Mouse (Mus musculus): ENCODE measurements around the gene Ndufaf1. TPM values are rescaled to one million over a fixed set of nuclear protein-coding genes. Genes with fewer than 3 reads are reported as not detected.
"Not testable (repeated sequence)": the region's sequence is repeated elsewhere in the genome, so short reads cannot be mapped to it uniquely, and the experiment has no call there.

Gene Ndufaf1
- 10 to 100 TPM; 24.7 to 29.0 TPM for total RNA-seq (2021)

DNA sequence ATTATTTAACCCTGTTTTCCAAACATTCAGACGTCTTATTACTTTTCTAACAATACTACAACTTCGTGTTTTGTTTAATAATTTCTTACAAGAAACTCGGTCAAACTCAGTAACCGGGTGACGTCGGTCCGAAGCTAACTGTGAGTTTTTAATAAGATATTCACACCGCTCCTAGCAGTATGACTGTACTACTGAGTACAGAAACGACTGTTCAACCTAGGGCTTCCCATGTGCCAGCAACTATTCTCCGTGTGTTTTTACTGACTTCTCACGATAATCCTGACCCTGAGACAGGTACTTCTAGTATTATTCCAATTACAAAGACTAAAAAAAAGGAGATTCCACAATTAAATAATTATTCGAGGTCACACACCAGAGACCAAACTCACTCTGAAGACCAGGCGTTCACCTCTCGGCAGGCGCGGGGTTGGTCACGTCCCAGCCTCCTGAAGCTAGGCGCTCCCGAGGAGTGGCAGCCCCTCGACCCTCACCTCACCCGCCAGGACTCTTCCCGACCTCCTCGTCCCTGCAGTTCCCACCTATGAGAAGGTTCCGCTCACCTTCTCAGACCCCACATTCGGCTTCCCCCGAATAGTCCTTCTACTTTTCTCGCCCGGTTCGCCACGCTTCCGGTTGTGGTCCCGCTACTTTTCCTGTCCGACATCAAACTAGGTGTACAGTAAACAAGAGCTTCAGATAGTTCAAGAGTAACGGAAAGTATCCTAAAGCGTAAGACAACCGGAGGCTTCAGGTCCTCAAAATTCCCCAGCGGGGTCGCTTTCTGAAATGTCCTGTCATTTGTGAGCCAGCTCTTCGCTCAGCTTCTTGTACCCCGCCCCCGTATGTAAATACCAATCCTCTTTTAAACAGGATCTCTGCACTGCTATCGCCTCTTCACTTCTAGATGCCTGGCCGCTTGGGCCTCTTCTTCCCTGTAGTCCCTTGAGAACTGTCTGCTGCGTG, at the start of gene Ndufaf1:
TSS of gene Ndufaf1 (minus strand) at position 608 of the 963 bp plus-strand sequence.
- intact Hi-C loops (cut with DNase I): no loop called here
- DNase-seq (ENCODE audit: extremely low spot score in 1 of 2, low spot score in 2 of 2): peak; percentile 83 to 84

- intact Hi-C loops (cut with DNase I): no loop called here
Observed at GRCm38 (mm10) chr2:119710011-119710410, 47.4 kb upstream of the Ndufaf1 start.

GRCm38 (mm10) chr2:119707676-119708075, 45.0 kb upstream of the Ndufaf1 start:
- intact Hi-C loops (cut with DNase I): no loop called here
- no peak for DNase-seq (ENCODE audit: extremely low spot score in 1 of 2, low spot score in 2 of 2)

More at GRCm38 (mm10) chr2:119710011-119710410, 47.4 kb upstream of the Ndufaf1 start:
- no peak for DNase-seq (ENCODE audit: extremely low spot score in 1 of 2, low spot score in 2 of 2)

DNA sequence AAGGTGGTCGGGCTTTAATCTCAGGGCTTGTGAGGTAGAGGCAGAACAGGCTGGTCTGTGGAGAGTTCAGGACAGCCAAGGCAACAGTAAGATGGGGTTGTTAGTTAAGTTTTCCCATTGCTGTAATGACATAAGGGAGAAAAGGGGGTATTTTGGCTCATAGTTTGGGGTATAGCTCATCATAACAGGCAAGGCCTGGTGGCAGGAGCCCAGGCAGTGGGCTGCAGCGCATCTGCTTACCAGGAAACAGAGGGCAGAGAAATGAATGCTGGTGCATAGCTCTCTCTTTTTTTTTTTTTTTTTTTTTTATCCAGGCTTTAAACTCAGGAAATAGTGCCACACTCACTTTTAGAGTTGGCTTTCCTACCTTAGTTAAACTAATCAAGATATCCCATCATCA, 40.5 kb upstream of the Ndufaf1 start:
- DNase-seq (ENCODE audit: extremely low spot score in 1 of 2, low spot score in 2 of 2): no peak
- intact Hi-C loops (cut with DNase I): no loop called here

- DNase-seq (ENCODE audit: extremely low spot score in 1 of 2, low spot score in 2 of 2): no peak
- intact Hi-C loops (cut with DNase I): no loop called here
Observed at GRCm38 (mm10) chr2:119699962-119700361, 37.3 kb upstream of the Ndufaf1 start.

DNA sequence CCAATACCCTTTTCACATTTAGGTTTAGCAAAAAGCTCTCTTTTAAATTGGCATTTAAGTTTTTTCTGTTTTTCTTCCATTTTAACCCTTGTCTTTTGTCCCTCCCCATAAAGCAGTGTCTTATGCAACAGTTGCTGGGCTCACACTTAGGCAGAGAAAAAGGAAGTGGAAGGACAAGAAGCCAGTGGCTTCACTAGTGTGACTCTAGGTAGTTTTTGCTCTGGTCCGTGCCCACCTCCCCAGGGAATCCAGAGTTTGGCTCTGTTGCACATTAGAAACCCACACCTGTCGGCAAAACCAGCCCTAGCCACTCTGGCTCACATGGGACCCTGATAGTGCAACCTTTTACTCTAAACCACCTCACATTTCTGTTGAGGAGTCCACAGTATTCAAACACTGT, 35.8 kb upstream of the Ndufaf1 start:
- intact Hi-C loops (cut with DNase I): no loop called here
- no peak for DNase-seq (ENCODE audit: extremely low spot score in 1 of 2, low spot score in 2 of 2)

DNA sequence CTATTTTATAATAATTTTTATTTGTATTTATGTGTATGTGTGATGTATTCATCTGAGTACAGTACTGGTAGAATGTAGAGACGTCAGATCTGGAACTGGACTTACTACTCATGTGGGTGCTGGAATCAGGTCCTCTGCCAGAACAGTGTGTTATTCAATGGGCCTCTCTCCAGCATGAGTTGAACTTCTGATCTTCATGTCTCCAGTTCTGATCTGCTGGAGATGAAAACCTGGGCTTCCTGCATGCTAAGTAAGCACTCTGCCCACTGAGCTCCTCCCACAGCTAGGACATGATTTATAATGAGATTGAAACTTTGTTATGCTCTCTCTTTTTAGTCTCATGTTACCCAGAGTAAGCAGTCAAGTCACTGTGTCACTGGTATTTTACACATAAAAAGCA, 33.5 kb upstream of the Ndufaf1 start:
- no peak for DNase-seq (ENCODE audit: extremely low spot score in 1 of 2, low spot score in 2 of 2)
- intact Hi-C loops (cut with DNase I): no loop called here

DNA sequence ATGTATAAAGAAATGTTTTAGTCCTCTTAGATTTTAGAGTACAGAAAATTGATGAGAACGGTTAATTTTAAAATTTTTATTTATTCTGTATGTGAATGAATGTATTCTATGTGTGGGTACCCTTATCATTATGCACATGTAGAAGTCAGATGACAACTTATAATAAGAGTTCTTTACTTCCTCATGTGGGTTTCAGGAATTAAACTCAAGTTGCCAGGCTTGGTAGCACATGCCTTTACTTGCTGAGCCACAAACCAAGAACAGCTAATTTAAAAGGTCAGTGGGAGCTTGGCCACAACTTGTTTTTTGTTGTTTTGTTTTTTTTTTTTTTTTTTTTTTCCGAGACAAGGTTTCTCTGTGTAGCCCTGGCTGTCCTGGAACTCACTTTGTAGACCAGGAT, 32.2 kb upstream of the Ndufaf1 start:
- intact Hi-C loops (cut with DNase I): no loop called here
- DNase-seq (ENCODE audit: extremely low spot score in 1 of 2, low spot score in 2 of 2): no peak

- peak in 1 of 2 experiments; percentile 14 for DNase-seq (ENCODE audit: extremely low spot score in 1 of 2, low spot score in 2 of 2)
- intact Hi-C loops (cut with DNase I): no loop called here
Observed at GRCm38 (mm10) chr2:119692003-119692701, 29.5 kb upstream of the Ndufaf1 start.

DNA sequence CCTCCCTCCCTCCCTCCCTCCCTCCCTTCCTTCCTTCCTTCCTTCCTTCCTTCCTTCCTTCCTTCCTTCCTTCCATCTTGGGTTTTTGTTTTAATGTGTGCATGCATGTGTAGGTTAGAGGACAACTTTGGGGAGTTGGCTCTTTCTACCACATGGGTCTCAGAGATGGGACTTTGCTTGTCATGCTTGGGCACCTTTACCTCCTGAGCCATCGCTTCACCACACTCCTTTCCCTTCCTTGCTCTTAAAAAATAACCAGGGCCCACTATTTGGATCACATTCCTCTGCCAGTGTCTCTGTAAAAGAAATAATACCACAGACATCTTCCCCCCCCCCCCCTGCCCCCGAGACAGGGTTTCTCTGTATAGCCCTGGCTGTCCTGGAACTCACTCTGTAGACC, 21.1 kb upstream of the Ndufaf1 start:
- intact Hi-C loops (cut with DNase I): no loop called here
- no peak for DNase-seq (ENCODE audit: extremely low spot score in 1 of 2, low spot score in 2 of 2)

DNA sequence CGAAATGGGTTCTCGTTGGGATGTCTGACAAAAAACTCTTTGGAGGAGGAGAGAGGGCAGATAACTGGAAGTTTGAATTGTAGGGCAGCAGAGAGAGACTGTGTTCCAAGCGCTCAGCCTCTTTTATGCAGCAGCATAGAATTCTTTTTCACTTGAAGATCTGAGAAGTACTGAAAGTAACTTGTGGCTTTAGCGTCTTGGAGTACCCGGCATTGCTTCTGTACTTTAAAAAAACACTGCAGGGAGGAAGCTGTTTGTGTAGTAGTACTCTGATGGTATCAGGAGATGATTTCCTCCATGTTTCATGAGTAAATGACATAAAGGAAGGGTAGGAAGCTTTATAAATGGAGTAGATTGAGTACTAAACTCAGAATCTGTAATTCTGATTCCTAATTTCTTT, 13.2 kb upstream of the Ndufaf1 start:
- intact Hi-C loops (cut with DNase I): no loop called here
- DNase-seq (ENCODE audit: extremely low spot score in 1 of 2, low spot score in 2 of 2): no peak

- peak in 1 of 2 experiments; percentile 69 for DNase-seq (ENCODE audit: extremely low spot score in 1 of 2, low spot score in 2 of 2)
- intact Hi-C loops (cut with DNase I): no loop called here
Observed at GRCm38 (mm10) chr2:119675215-119675784, 12.7 kb upstream of the Ndufaf1 start.

DNA sequence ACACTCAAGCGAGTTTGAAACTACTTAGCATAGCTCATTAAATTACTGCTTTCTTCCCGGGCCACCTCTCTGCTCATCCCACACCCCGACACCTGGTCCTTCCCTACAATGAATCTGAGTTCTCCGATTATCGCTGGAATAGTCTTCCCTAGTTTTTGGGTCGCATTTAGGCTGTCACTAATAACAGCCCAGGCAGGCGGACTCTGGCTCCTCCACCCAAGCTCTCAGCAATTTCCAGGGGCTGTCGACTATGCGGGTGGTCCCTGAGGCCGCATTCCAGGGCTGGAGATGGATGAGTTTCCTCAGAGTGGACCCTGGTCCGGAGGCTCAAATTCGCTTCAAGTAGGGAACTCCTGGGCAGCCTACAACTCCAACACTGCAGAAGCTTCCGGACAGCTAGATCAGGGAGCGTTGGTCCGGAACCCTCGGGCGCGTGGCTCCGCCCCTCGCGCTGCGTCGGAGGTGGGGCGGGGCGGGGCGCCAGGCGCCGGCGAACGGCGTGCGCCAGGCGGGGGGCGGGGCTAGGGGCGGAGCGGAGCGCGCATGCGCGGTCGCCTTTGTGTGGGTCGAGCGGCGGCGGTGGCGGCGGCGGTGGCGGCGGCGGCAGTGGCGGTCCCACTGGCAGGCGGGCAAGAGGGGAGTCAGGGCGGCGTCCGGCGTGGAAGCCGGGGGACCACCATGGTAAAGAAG, 12.0 kb upstream of the Ndufaf1 start, which contains the start of gene Rtf1:
TSS of gene Rtf1 (plus strand) at position 544 of the 690 bp plus-strand sequence.
- intact Hi-C loops (cut with DNase I): no loop called here
- DNase-seq (ENCODE audit: extremely low spot score in 1 of 2, low spot score in 2 of 2): peak; percentile 88 to 97

GRCm38 (mm10) chr2:119669010-119669409, 6.4 kb upstream of the Ndufaf1 start:
- DNase-seq (ENCODE audit: extremely low spot score in 1 of 2, low spot score in 2 of 2): no peak
- intact Hi-C loops (cut with DNase I): no loop called here

DNA sequence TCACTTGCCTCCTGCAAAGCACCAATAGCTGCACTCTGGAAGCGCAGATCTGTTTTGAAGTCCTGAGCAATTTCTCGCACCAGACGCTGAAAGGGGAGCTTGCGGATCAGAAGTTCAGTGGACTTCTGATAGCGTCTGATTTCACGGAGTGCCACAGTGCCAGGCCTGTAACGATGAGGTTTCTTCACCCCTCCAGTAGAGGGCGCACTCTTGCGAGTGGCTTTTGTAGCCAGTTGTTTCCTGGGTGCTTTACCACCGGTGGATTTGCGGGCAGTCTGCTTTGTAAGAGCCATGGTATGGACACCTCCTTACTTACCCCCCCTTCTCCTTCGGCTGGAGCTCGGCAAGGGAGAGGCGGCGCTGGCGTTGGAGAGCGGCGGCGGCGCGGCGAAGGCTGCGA, 3.1 kb upstream of the Ndufaf1 start:
- intact Hi-C loops (cut with DNase I); DNase-seq (ENCODE audit: extremely low spot score in 1 of 2, low spot score in 2 of 2): not testable (repeated sequence)

DNA sequence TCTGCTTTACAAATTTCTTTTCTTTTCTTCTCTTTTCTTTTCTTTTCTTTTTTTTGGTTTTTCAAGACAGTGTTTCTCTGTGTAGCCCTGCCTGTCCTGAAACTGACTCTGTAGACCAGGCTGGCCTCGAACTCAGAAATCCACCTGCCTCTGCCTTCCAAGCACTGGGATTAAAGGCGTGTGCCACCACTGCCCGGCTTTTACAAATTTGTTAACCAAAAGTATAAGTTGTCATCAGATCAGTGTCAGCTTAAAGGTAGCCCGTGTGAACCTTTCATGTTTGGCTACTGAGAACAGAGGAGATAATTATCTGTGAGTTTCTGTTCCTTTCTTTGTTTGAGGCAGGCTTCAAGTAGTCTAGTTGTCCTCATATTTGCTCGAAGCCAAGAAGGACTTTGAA, 18.4 kb downstream of the Ndufaf1 start:
- DNase-seq (ENCODE audit: extremely low spot score in 1 of 2, low spot score in 2 of 2): no peak
- intact Hi-C loops (cut with DNase I): no loop called here

DNA sequence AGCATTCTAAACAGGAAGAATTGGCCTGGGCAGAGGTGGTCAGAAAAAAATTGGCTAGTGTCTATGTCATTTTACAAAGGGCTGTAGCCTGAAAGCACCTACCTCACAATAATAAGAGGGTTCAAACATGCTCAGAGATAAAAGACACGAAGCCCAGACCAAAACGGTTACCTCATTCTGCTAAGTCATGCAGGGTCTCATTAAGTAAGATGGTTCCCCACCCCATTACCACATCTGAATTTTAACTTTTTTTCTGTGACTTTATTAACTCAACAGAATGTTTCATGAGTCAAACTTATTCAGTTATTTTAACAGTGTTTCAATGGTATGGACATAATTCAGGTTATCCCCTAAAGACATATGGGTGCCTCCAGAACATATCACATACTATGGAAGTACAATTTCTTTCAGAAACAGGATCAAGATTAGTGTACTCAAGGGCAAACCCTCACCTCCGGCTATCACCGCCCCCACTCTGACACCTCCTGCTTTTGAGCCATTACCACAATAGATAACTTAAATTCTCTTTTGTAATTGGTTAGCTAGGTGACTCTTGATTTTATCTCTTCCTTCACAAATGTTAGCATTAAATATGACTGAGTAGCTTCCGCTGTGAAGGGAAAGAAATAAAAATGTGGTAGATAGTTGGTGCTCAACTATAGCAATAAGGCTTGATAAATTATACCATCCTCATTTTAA, 21.3 kb downstream of the Ndufaf1 start:
- no peak for DNase-seq (ENCODE audit: extremely low spot score in 1 of 2, low spot score in 2 of 2)
- intact Hi-C loops (cut with DNase I): no loop called here

- no peak for DNase-seq (ENCODE audit: extremely low spot score in 1 of 2, low spot score in 2 of 2)
- intact Hi-C loops (cut with DNase I): no loop called here
Observed at GRCm38 (mm10) chr2:119636781-119637180, 25.8 kb downstream of the Ndufaf1 start.

Data from left cerebral cortex, postnatal 10 days (tissue).